Mouse (Mus musculus) 416B (cell line): ENCODE data around the gene Mmrn1.

ENCODE experiments used
- DNase-seq: peaks from one replicate; pipeline ENCODE4 v3.0.0; 2011; ENCODE audit warnings: low read depth

The Mmrn1 gene

GRCm38 (mm10) chr6:60993386-60994108 is 68.8 kb downstream of the Mmrn1 start:
- DNase-seq: no peak

GRCm38 (mm10) chr6:60994114-60994513 is 69.3 kb downstream of the Mmrn1 start:
- no peak for DNase-seq

- no peak for DNase-seq
These were observed 69.7 kb downstream of the Mmrn1 start for GRCm38 (mm10) chr6:60994521-60994920.

- no peak for DNase-seq
These were observed 70.8 kb downstream of the Mmrn1 start for GRCm38 (mm10) chr6:60995596-60995995.

GRCm38 (mm10) chr6:60996328-60996727 is 71.6 kb downstream of the Mmrn1 start:
- DNase-seq: no peak

- no peak for DNase-seq
These were observed 76.4 kb downstream of the Mmrn1 start for GRCm38 (mm10) chr6:61001003-61001790.

GRCm38 (mm10) chr6:61003916-61004765 is 79.4 kb downstream of the Mmrn1 start:
- no peak for DNase-seq

- DNase-seq: no peak
These were observed 89.0 kb downstream of the Mmrn1 start for GRCm38 (mm10) chr6:61013780-61014179.

GRCm38 (mm10) chr6:61019689-61020088 is 94.9 kb downstream of the Mmrn1 start:
- no peak for DNase-seq

- DNase-seq: no peak
These were observed 96.2 kb downstream of the Mmrn1 start for GRCm38 (mm10) chr6:61020995-61021394.

GRCm38 (mm10) chr6:61033251-61033650 is 108.5 kb downstream of the Mmrn1 start:
- no peak for DNase-seq
